Mouse (Mus musculus): Measurements from ENCODE around the gene Pfdn6. TPM values are rescaled to one million over a fixed set of nuclear protein-coding genes. Genes with fewer than 3 reads are reported as not detected.
"Not testable (repeated sequence)": the region's sequence is repeated elsewhere in the genome, so short reads cannot be mapped to it uniquely, and the experiment has no call there.

Pfdn6 gene
- polyA plus RNA-seq, 1 experiment from 2014 or later = 110 TPM

GRCm38 (mm10) chr17:33903911-33904651, 36.1 kb downstream of the Pfdn6 start:
- H3K27me3 ChIP-seq (ENCODE audit: control insufficient read depth, insufficient read depth, low read length); H3K4me3 ChIP-seq (ENCODE audit: control insufficient read depth in 1 of 2, insufficient read depth in 1 of 2, low read depth in 1 of 2, low read length in 2 of 2); H3K27ac ChIP-seq (replicated peaks in 1 of 2; ENCODE audit: control insufficient read depth in 1 of 2, insufficient read depth in 1 of 2, low read depth in 2 of 2, low read length in 2 of 2); H3K9ac ChIP-seq (ENCODE audit: low read length); H3K4me1 ChIP-seq (ENCODE audit: control insufficient read depth in 2 of 2, insufficient read depth in 2 of 2, low read length in 2 of 2); H3K4me2 ChIP-seq (ENCODE audit: low read length); H3K36me3 ChIP-seq (ENCODE audit: control insufficient read depth, insufficient read depth, low read length); ATAC-seq (ENCODE audit: insufficient number of reproducible peaks, insufficient read depth, low FRiP score, low read depth); H3K9me3 ChIP-seq (ENCODE audit: control insufficient read depth, low read length): not testable (repeated sequence)
- WGBS = 72% methylated on average over 6 of the region's 6 CpGs

GRCm38 (mm10) chr17:33902491-33902890, 37.7 kb downstream of the Pfdn6 start:
- no peak overlapping the region for H3K27ac ChIP-seq (replicated peaks in 1 of 2; ENCODE audit: control insufficient read depth in 1 of 2, insufficient read depth in 1 of 2, low read depth in 2 of 2, low read length in 2 of 2)
- ATAC-seq (ENCODE audit: insufficient number of reproducible peaks, insufficient read depth, low FRiP score, low read depth) = no peak
- no peaks in the 10 kb centered on the region for H3K36me3 ChIP-seq (ENCODE audit: control insufficient read depth, insufficient read depth, low read length)
- no peak overlapping the region for H3K9ac ChIP-seq (ENCODE audit: low read length)
- no peaks in the 10 kb centered on the region; a peak in 1 of 4 replicates for H3K4me1 ChIP-seq (ENCODE audit: control insufficient read depth in 2 of 2, insufficient read depth in 2 of 2, low read length in 2 of 2)
- 83% methylated on average over 7 of the region's 7 CpGs for WGBS
- H3K9me3 ChIP-seq (ENCODE audit: control insufficient read depth, low read length) = no peaks in the 10 kb centered on the region
- no peaks in the 10 kb centered on the region for H3K27me3 ChIP-seq (ENCODE audit: control insufficient read depth, insufficient read depth, low read length)
- H3K4me2 ChIP-seq (ENCODE audit: low read length) = no peak overlapping the region
- H3K4me3 ChIP-seq (ENCODE audit: control insufficient read depth in 1 of 2, insufficient read depth in 1 of 2, low read depth in 1 of 2, low read length in 2 of 2) = no peak overlapping the region

- H3K4me2 ChIP-seq (ENCODE audit: low read length) = no peak overlapping the region
- no peaks in the 10 kb centered on the region for H3K9me3 ChIP-seq (ENCODE audit: control insufficient read depth, low read length)
- H3K9ac ChIP-seq (ENCODE audit: low read length) = no peak overlapping the region
- no peak overlapping the region for H3K4me3 ChIP-seq (ENCODE audit: control insufficient read depth in 1 of 2, insufficient read depth in 1 of 2, low read depth in 1 of 2, low read length in 2 of 2)
- no peaks in the 10 kb centered on the region for H3K27me3 ChIP-seq (ENCODE audit: control insufficient read depth, insufficient read depth, low read length)
- H3K4me1 ChIP-seq (ENCODE audit: control insufficient read depth in 2 of 2, insufficient read depth in 2 of 2, low read length in 2 of 2) = no peaks in the 10 kb centered on the region; a peak in 1 of 4 replicates
- peak overlapping the region in 1 of 2 experiments; percentile 50; a peak in 1 of 4 replicates for H3K27ac ChIP-seq (replicated peaks in 1 of 2; ENCODE audit: control insufficient read depth in 1 of 2, insufficient read depth in 1 of 2, low read depth in 2 of 2, low read length in 2 of 2)
- no peaks in the 10 kb centered on the region for H3K36me3 ChIP-seq (ENCODE audit: control insufficient read depth, insufficient read depth, low read length)
- ATAC-seq (ENCODE audit: insufficient number of reproducible peaks, insufficient read depth, low FRiP score, low read depth) = no peak
- 41% methylated on average over 4 of the region's 4 CpGs for WGBS
Observed at GRCm38 (mm10) chr17:33902079-33902478, 38.1 kb downstream of the Pfdn6 start.

- peak overlapping the region in 1 of 2 experiments; percentile 50; a peak in 1 of 4 replicates for H3K27ac ChIP-seq (replicated peaks in 1 of 2; ENCODE audit: control insufficient read depth in 1 of 2, insufficient read depth in 1 of 2, low read depth in 2 of 2, low read length in 2 of 2)
- ATAC-seq (ENCODE audit: insufficient number of reproducible peaks, insufficient read depth, low FRiP score, low read depth) = peak; percentile 63; the same call in 1 of the 2 replicates
- no peak overlapping the region for H3K9ac ChIP-seq (ENCODE audit: low read length)
Observed at GRCm38 (mm10) chr17:33901653-33902052, 38.5 kb downstream of the Pfdn6 start.

GRCm38 (mm10) chr17:33900989-33901314, 39.2 kb downstream of the Pfdn6 start:
- H3K36me3 ChIP-seq (ENCODE audit: control insufficient read depth, insufficient read depth, low read length) = no peaks in the 10 kb centered on the region
- H3K9ac ChIP-seq (ENCODE audit: low read length) = no peak overlapping the region
- WGBS = 70% methylated on average over 4 of the region's 4 CpGs
- no peak overlapping the region for H3K4me2 ChIP-seq (ENCODE audit: low read length)
- no peak for ATAC-seq (ENCODE audit: insufficient number of reproducible peaks, insufficient read depth, low FRiP score, low read depth)
- no peaks in the 10 kb centered on the region for H3K27me3 ChIP-seq (ENCODE audit: control insufficient read depth, insufficient read depth, low read length)
- no peaks in the 10 kb centered on the region; a peak in 1 of 4 replicates for H3K4me1 ChIP-seq (ENCODE audit: control insufficient read depth in 2 of 2, insufficient read depth in 2 of 2, low read length in 2 of 2)
- H3K27ac ChIP-seq (replicated peaks in 1 of 2; ENCODE audit: control insufficient read depth in 1 of 2, insufficient read depth in 1 of 2, low read depth in 2 of 2, low read length in 2 of 2) = no peak overlapping the region
- no peaks in the 10 kb centered on the region for H3K9me3 ChIP-seq (ENCODE audit: control insufficient read depth, low read length)
- H3K4me3 ChIP-seq (ENCODE audit: control insufficient read depth in 1 of 2, insufficient read depth in 1 of 2, low read depth in 1 of 2, low read length in 2 of 2) = no peak overlapping the region

More at GRCm38 (mm10) chr17:33901653-33902052, 38.5 kb downstream of the Pfdn6 start:
- H3K4me2 ChIP-seq (ENCODE audit: low read length) = no peak overlapping the region
- H3K4me1 ChIP-seq (ENCODE audit: control insufficient read depth in 2 of 2, insufficient read depth in 2 of 2, low read length in 2 of 2) = no peaks in the 10 kb centered on the region; a peak in 1 of 4 replicates
- 42% methylated on average over 4 of the region's 4 CpGs for WGBS
- H3K36me3 ChIP-seq (ENCODE audit: control insufficient read depth, insufficient read depth, low read length) = no peaks in the 10 kb centered on the region
- no peaks in the 10 kb centered on the region for H3K27me3 ChIP-seq (ENCODE audit: control insufficient read depth, insufficient read depth, low read length)
- H3K4me3 ChIP-seq (ENCODE audit: control insufficient read depth in 1 of 2, insufficient read depth in 1 of 2, low read depth in 1 of 2, low read length in 2 of 2) = no peak overlapping the region
- no peaks in the 10 kb centered on the region for H3K9me3 ChIP-seq (ENCODE audit: control insufficient read depth, low read length)

GRCm38 (mm10) chr17:33900281-33900988, 39.7 kb downstream of the Pfdn6 start:
- H3K4me2 ChIP-seq (ENCODE audit: low read length) = no peak overlapping the region
- no peaks in the 10 kb centered on the region for H3K36me3 ChIP-seq (ENCODE audit: control insufficient read depth, insufficient read depth, low read length)
- H3K4me1 ChIP-seq (ENCODE audit: control insufficient read depth in 2 of 2, insufficient read depth in 2 of 2, low read length in 2 of 2) = no peaks in the 10 kb centered on the region; a peak in 1 of 4 replicates
- H3K9me3 ChIP-seq (ENCODE audit: control insufficient read depth, low read length) = no peaks in the 10 kb centered on the region
- no peak overlapping the region for H3K27ac ChIP-seq (replicated peaks in 1 of 2; ENCODE audit: control insufficient read depth in 1 of 2, insufficient read depth in 1 of 2, low read depth in 2 of 2, low read length in 2 of 2)
- no peak overlapping the region for H3K4me3 ChIP-seq (ENCODE audit: control insufficient read depth in 1 of 2, insufficient read depth in 1 of 2, low read depth in 1 of 2, low read length in 2 of 2)
- WGBS = 44% methylated on average over 7 of the region's 7 CpGs
- H3K27me3 ChIP-seq (ENCODE audit: control insufficient read depth, insufficient read depth, low read length) = no peaks in the 10 kb centered on the region
- ATAC-seq (ENCODE audit: insufficient number of reproducible peaks, insufficient read depth, low FRiP score, low read depth) = no peak
- no peak overlapping the region for H3K9ac ChIP-seq (ENCODE audit: low read length)

GRCm38 (mm10) chr17:33899642-33900041, 40.5 kb downstream of the Pfdn6 start:
- no peak for ATAC-seq (ENCODE audit: insufficient number of reproducible peaks, insufficient read depth, low FRiP score, low read depth)
- no peaks in the 10 kb centered on the region for H3K9me3 ChIP-seq (ENCODE audit: control insufficient read depth, low read length)
- H3K4me1 ChIP-seq (ENCODE audit: control insufficient read depth in 2 of 2, insufficient read depth in 2 of 2, low read length in 2 of 2) = no peaks in the 10 kb centered on the region; a peak in 1 of 4 replicates
- H3K4me3 ChIP-seq (ENCODE audit: control insufficient read depth in 1 of 2, insufficient read depth in 1 of 2, low read depth in 1 of 2, low read length in 2 of 2) = no peak overlapping the region
- no peak overlapping the region for H3K27ac ChIP-seq (replicated peaks in 1 of 2; ENCODE audit: control insufficient read depth in 1 of 2, insufficient read depth in 1 of 2, low read depth in 2 of 2, low read length in 2 of 2)
- H3K27me3 ChIP-seq (ENCODE audit: control insufficient read depth, insufficient read depth, low read length) = no peaks in the 10 kb centered on the region
- WGBS = 65% methylated on average over 4 of the region's 4 CpGs
- H3K36me3 ChIP-seq (ENCODE audit: control insufficient read depth, insufficient read depth, low read length) = no peaks in the 10 kb centered on the region
- H3K4me2 ChIP-seq (ENCODE audit: low read length) = no peak overlapping the region
- no peak overlapping the region for H3K9ac ChIP-seq (ENCODE audit: low read length)

All from heart, embryonic 14.5 days (tissue).